Mouse (Mus musculus): ENCODE measurements around the gene Ice2. TPM values are rescaled to one million over a fixed set of nuclear protein-coding genes. Genes with fewer than 3 reads are reported as not detected.
A peak's percentile ranks its signal among the peaks of the same experiment; 100 is the strongest.

The Ice2 gene
- polyA plus RNA-seq, 1 experiment, result 2.6 TPM

DNA sequence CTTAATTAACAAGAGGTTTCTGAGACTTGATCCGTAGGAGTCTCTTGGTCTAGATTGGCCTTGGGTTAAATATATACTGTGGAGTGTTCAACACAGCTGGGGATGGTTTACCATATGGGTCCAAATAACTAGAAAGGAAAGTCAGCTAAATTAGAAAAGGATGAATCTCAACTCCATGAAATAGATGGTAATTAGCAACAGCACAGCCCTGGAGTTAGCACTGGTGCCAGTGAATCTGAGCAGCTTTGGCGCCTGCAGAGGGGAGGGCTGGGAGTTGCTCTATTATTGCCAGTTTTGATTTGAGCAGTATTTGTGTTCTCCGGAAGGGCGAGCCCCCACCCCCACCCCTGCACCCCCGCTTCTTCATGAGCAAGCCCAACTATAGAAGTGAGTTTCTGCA lies 72.7 kb downstream of the Ice2 start:
- TF ChIP-seq MAX (IDR thresholded peaks at IDR 0.05), result no peak
- no peaks in the 10 kb centered on the region for H3K27me3 ChIP-seq (ENCODE audit: control insufficient read depth, insufficient read depth, insufficient read length)
- no peak overlapping the region for H3ac ChIP-seq (ENCODE audit: control insufficient read depth, insufficient read length, low read depth)
- H3K79me3 ChIP-seq (ENCODE audit: low read depth), result peaks cover 56% of the 10 kb centered on the region
- H3K36me3 ChIP-seq (ENCODE audit: control insufficient read depth, insufficient read depth), result peaks cover 81% of the 10 kb centered on the region
- H3K4me3 ChIP-seq (ENCODE audit: insufficient read depth, poor library complexity, severe bottlenecking), result no peak overlapping the region
- H3K79me2 ChIP-seq (ENCODE audit: control insufficient read depth, insufficient read depth), result peaks cover 77% of the 10 kb centered on the region

DNA sequence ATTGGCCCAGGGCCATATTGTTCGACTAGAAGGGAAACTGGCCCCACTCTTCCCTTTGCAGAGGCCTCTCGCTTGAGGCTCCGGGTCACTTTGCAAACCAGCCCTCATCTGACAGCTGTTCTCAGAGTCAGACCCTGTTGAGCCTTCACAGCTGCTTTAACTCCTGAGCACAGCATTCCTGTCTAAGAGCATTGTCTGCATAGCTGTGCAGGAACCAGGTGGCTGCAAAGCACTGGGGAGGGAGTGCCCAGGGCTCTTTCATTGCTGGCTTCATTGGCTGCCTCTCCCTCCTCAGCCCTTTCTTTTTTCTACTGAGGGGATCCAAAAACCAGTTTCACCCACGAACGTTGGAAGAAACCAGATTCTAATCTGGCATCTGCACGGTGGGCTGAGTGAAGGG lies 73.2 kb downstream of the Ice2 start:
- peaks cover 76% of the 10 kb centered on the region for H3K79me2 ChIP-seq (ENCODE audit: control insufficient read depth, insufficient read depth)
- no peaks in the 10 kb centered on the region for H3K27me3 ChIP-seq (ENCODE audit: control insufficient read depth, insufficient read depth, insufficient read length)
- H3K79me3 ChIP-seq (ENCODE audit: low read depth), result peaks cover 54% of the 10 kb centered on the region
- TF ChIP-seq USF1 (IDR thresholded peaks at IDR 0.05; ENCODE audit: low read depth) (no peak), FOSL1 (IDR thresholded peaks at IDR 0.05; ENCODE audit: insufficient read depth, low read length, poor library complexity, severe bottlenecking) (no peak), MYOD1 (IDR thresholded peaks at IDR 0.05; ENCODE audit: control insufficient read depth, insufficient read length, low read depth) (peak; percentile 57), MYOG (IDR thresholded peaks at IDR 0.05; ENCODE audit: control insufficient read depth, extremely low read depth, insufficient read length) (no peak)
- H3ac ChIP-seq (ENCODE audit: control insufficient read depth, insufficient read length, low read depth), result no peak overlapping the region
- no peak overlapping the region for H3K4me3 ChIP-seq (ENCODE audit: insufficient read depth, poor library complexity, severe bottlenecking)
- H3K36me3 ChIP-seq (ENCODE audit: control insufficient read depth, insufficient read depth), result peaks cover 75% of the 10 kb centered on the region

DNA sequence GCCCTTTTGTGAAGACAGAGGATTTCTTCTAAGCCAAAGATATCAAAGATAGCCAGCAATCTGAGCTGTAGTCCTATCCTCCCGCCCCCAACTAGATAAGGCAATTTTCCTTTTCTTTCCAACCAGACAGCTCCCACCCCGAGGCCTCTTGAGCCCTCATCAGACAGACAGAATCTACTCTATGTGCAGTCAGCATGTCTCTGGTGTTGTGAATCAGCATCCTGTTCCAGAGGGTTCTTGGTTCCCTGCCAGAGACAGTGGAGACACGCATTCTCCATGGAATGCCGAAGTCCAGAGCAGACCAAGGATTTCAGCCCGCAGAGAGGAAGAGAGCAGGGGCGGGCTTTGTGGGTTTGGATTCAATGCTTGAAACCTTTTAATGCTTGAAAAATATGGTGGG lies 75.0 kb downstream of the Ice2 start:
- H3K36me3 ChIP-seq (ENCODE audit: control insufficient read depth, insufficient read depth), result peaks cover 85% of the 10 kb centered on the region
- peaks cover 59% of the 10 kb centered on the region for H3K79me3 ChIP-seq (ENCODE audit: low read depth)
- TF ChIP-seq CTCF (IDR thresholded peaks at IDR 0.05; ENCODE audit: control insufficient read depth, insufficient read depth, insufficient read length), result no peak
- TF ChIP-seq FOSL1 (IDR thresholded peaks at IDR 0.05; ENCODE audit: insufficient read depth, low read length, poor library complexity, severe bottlenecking), result peak; percentile 12
- no peak for TF ChIP-seq MYOG (IDR thresholded peaks at IDR 0.05; ENCODE audit: control insufficient read depth, extremely low read depth, insufficient read length)
- TF ChIP-seq USF1 (IDR thresholded peaks at IDR 0.05; ENCODE audit: low read depth), result no peak
- TF ChIP-seq CEBPB (IDR thresholded peaks at IDR 0.05; ENCODE audit: low read depth), result no peak
- TF ChIP-seq MAX (IDR thresholded peaks at IDR 0.05), result peak; percentile 80
- peak; percentile 6 for TF ChIP-seq MYOD1 (IDR thresholded peaks at IDR 0.05; ENCODE audit: control insufficient read depth, insufficient read length, low read depth)
- no peak overlapping the region for H3K4me3 ChIP-seq (ENCODE audit: insufficient read depth, poor library complexity, severe bottlenecking)
- H3K79me2 ChIP-seq (ENCODE audit: control insufficient read depth, insufficient read depth), result peaks cover 84% of the 10 kb centered on the region
- no peaks in the 10 kb centered on the region for H3K27me3 ChIP-seq (ENCODE audit: control insufficient read depth, insufficient read depth, insufficient read length)
- H3ac ChIP-seq (ENCODE audit: control insufficient read depth, insufficient read length, low read depth), result no peak overlapping the region

DNA sequence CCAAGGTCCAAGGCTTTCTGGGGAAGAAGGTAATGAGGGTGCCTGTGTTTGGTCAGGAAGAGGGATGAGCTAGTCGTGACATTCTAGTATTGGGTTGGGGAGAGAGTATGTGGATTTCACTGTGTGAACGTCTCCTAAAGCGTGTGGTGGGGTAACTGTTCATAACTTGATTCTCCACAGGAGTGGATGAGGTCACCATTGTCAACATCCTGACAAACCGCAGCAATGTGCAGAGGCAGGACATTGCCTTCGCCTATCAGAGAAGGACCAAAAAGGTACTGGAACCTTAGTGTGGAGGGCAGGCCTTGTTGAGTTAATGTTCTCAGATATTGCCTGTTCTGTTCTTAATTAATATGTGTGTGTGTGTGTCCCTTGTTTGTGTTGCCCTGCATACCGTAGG lies 78.2 kb downstream of the Ice2 start:
- Histone ChIP-seq H3ac (ENCODE audit: control insufficient read depth, insufficient read length, low read depth) (no peak overlapping the region), H3K27me3 (ENCODE audit: control insufficient read depth, insufficient read depth, insufficient read length) (no peaks in the 10 kb centered on the region), H3K4me3 (ENCODE audit: insufficient read depth, poor library complexity, severe bottlenecking) (no peak overlapping the region), H3K36me3 (ENCODE audit: control insufficient read depth, insufficient read depth) (peaks cover 85% of the 10 kb centered on the region), H3K79me2 (ENCODE audit: control insufficient read depth, insufficient read depth) (peaks cover 79% of the 10 kb centered on the region), H3K79me3 (ENCODE audit: low read depth) (peaks cover 51% of the 10 kb centered on the region)
- TF ChIP-seq FOSL1 (IDR thresholded peaks at IDR 0.05; ENCODE audit: insufficient read depth, low read length, poor library complexity, severe bottlenecking) (no peak), USF1 (IDR thresholded peaks at IDR 0.05; ENCODE audit: low read depth) (no peak), CEBPB (IDR thresholded peaks at IDR 0.05; ENCODE audit: low read depth) (no peak), MAX (IDR thresholded peaks at IDR 0.05) (peak; percentile 71), MYOD1 (IDR thresholded peaks at IDR 0.05; ENCODE audit: control insufficient read depth, insufficient read length, low read depth) (no peak), MYOG (IDR thresholded peaks at IDR 0.05; ENCODE audit: control insufficient read depth, extremely low read depth, insufficient read length) (no peak)

DNA sequence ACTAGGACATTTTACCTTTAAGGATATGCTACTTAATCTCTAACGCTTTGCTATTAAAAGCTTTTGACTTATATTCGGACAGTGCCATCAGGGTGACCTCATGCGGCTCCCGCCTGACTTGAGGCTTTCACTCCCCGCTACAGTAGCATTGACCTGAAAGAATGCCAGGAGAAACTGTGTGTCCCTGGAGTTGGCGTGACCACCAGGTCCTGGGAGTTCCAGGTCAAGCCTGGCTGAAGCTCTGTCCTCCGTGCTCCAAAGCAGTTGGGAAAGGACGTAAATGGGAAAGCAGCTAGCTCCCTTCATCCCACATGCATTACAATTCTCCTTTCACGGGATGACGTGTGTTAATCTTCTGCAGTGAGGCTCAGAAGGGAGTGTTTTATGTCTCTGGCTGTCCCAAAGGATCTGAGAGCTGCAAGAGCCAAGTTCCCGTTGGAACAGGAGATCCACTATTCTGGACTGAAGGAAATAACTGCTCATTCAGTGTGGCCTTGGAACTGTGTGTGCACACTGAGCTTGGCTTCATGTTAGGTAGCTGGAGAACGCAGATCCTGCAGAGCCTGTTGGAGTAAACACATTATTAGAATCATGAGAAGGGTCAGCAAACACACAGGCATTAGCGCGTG lies 79.6 kb downstream of the Ice2 start:
- peaks cover 42% of the 10 kb centered on the region for H3K79me3 ChIP-seq (ENCODE audit: low read depth)
- peaks cover 72% of the 10 kb centered on the region for H3K79me2 ChIP-seq (ENCODE audit: control insufficient read depth, insufficient read depth)
- H3ac ChIP-seq (ENCODE audit: control insufficient read depth, insufficient read length, low read depth), result no peak overlapping the region
- no peak for TF ChIP-seq CTCF (IDR thresholded peaks at IDR 0.05; ENCODE audit: control insufficient read depth, insufficient read depth, insufficient read length)
- TF ChIP-seq MAX (IDR thresholded peaks at IDR 0.05), result no peak
- H3K36me3 ChIP-seq (ENCODE audit: control insufficient read depth, insufficient read depth), result peaks cover 85% of the 10 kb centered on the region
- H3K27me3 ChIP-seq (ENCODE audit: control insufficient read depth, insufficient read depth, insufficient read length), result no peaks in the 10 kb centered on the region
- no peak overlapping the region for H3K4me3 ChIP-seq (ENCODE audit: insufficient read depth, poor library complexity, severe bottlenecking)

DNA sequence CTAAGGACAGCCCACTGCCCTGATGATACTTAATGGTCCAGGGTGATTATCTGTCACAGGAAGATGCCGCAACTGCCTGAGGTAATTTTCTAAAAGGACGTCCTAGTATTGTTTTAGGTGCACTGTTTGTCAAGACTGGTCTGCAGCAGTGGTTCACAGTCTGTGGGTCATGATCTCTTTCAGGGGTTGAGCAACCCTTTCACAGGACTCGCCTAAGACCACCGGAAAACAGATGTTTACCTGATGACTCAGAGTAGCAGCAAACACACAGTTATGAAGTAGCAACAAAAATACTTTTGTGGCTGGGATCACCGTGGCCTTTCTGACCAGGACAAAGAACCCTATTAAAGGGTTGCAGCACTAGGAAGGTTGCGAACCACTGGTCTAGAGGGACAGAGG lies 80.1 kb downstream of the Ice2 start:
- Histone ChIP-seq H3K27me3 (ENCODE audit: control insufficient read depth, insufficient read depth, insufficient read length) (no peaks in the 10 kb centered on the region), H3K4me3 (ENCODE audit: insufficient read depth, poor library complexity, severe bottlenecking) (no peak overlapping the region), H3K79me3 (ENCODE audit: low read depth) (peaks cover 42% of the 10 kb centered on the region), H3K79me2 (ENCODE audit: control insufficient read depth, insufficient read depth) (peaks cover 72% of the 10 kb centered on the region), H3K36me3 (ENCODE audit: control insufficient read depth, insufficient read depth) (peaks cover 89% of the 10 kb centered on the region), H3ac (ENCODE audit: control insufficient read depth, insufficient read length, low read depth) (no peak overlapping the region)
- TF ChIP-seq CTCF (IDR thresholded peaks at IDR 0.05; ENCODE audit: control insufficient read depth, insufficient read depth, insufficient read length) (no peak), CEBPB (IDR thresholded peaks at IDR 0.05; ENCODE audit: low read depth) (peak; percentile 77), FOSL1 (IDR thresholded peaks at IDR 0.05; ENCODE audit: insufficient read depth, low read length, poor library complexity, severe bottlenecking) (no peak), MAX (IDR thresholded peaks at IDR 0.05) (no peak), MYOD1 (IDR thresholded peaks at IDR 0.05; ENCODE audit: control insufficient read depth, insufficient read length, low read depth) (no peak), MYOG (IDR thresholded peaks at IDR 0.05; ENCODE audit: control insufficient read depth, extremely low read depth, insufficient read length) (no peak)
